Mouse (Mus musculus) CH12.LX (cell line): ENCODE results near the gene Zbtb11. TPM values are rescaled to one million over a fixed set of nuclear protein-coding genes. Genes with fewer than 3 reads are reported as not detected.
"Not testable (repeated sequence)": the region's sequence is repeated elsewhere in the genome, so short reads cannot be mapped to it uniquely, and the experiment has no call there.

Experiments
- DNase-seq: peaks from one replicate; pipeline ENCODE4 v3.0.0-alpha.2; 2013; ENCODE audit errors: extremely low read depth
- H3K27ac ChIP-seq: 2 replicates; pipeline ENCODE4 v1.5.1; 2012; ENCODE audit warnings: low read depth, mild to moderate bottlenecking, control low read depth, moderate library complexity; ENCODE audit not compliant: insufficient read depth
- H3K27me3 ChIP-seq: replicated peaks from 2 replicates; pipeline ENCODE3; 2012; ENCODE audit warnings: inconsistent platforms
- H3K36me3 ChIP-seq, 2 experiments: replicated peaks in 1 of 2; 2 replicates each; pipeline versions ENCODE3 to v1.6.1; 2012; ENCODE audit warnings: inconsistent platforms in 1 of 2, low read length in 1 of 2, mild to moderate bottlenecking in 1 of 2, mixed read lengths in 1 of 2, moderate library complexity in 1 of 2; ENCODE audit not compliant: control insufficient read depth in 1 of 2, insufficient read depth in 1 of 2
- H3K4me1 ChIP-seq, 2 experiments: 2 replicates each; pipeline ENCODE4 v1.6.1; 2012; ENCODE audit warnings: inconsistent platforms in 1 of 2, moderate library complexity in 1 of 2; ENCODE audit not compliant: insufficient read depth in 2 of 2, control insufficient read depth in 1 of 2
- H3K4me2 ChIP-seq: 2 replicates; pipeline ENCODE4 v1.6.1; 2012; ENCODE audit warnings: low read depth, mild to moderate bottlenecking, control low read depth; ENCODE audit not compliant: poor library complexity, insufficient read depth, severe bottlenecking
- H3K4me3 ChIP-seq, 3 experiments: fragments of 150-350 bp in 1 of 3; sonication (generic) in 1 of 3; replicated peaks in 1 of 3; 2 replicates each; pipeline versions ENCODE3 to v1.5.1; 2011 to 2012; ENCODE audit warnings: low read depth in 2 of 3, low read length in 2 of 3, mild to moderate bottlenecking in 2 of 3, moderate library complexity in 2 of 3, control low read depth in 1 of 3, improper control_type of control experiment in 1 of 3, inconsistent platforms in 1 of 3, mixed read lengths in 1 of 3; ENCODE audit not compliant: poor library complexity in 1 of 3
- H3K79me2 ChIP-seq: replicated peaks from 2 replicates; pipeline ENCODE4 v1.6.1; 2012; ENCODE audit warnings: mild to moderate bottlenecking, moderate library complexity; ENCODE audit not compliant: control insufficient read depth, poor library complexity, insufficient read depth, severe bottlenecking; ENCODE audit errors: extremely low read depth
- H3K9ac ChIP-seq: 2 replicates; pipeline ENCODE4 v1.6.1; 2012; ENCODE audit warnings: low read depth, mild to moderate bottlenecking, control low read depth, moderate library complexity; ENCODE audit not compliant: insufficient read depth
- H3K9me3 ChIP-seq: replicated peaks from 2 replicates; pipeline ENCODE3; 2012; ENCODE audit warnings: low read length, inconsistent platforms, mixed read lengths
- BHLHE40 ChIP-seq: IDR thresholded peaks from 2 replicates; pipeline ENCODE4 v1.6.1; 2011; ENCODE audit warnings: mild to moderate bottlenecking, low read depth, low read length, improper control_type of control experiment
- CTCF ChIP-seq, 2 experiments: IDR thresholded peaks in 1 of 2; conservative IDR thresholded peaks in 1 of 2; 2 replicates each; pipeline ENCODE4 v1.5.1; 2011 to 2012; ENCODE audit warnings: low read depth in 2 of 2, low read length in 2 of 2, improper control_type of control experiment in 1 of 2, inconsistent platforms in 1 of 2, mild to moderate bottlenecking in 1 of 2, moderate library complexity in 1 of 2
- E2F4 ChIP-seq: IDR thresholded peaks from 2 replicates; pipeline ENCODE4 v1.6.1; 2011; ENCODE audit warnings: low read depth, low read length, improper control_type of control experiment; ENCODE audit not compliant: insufficient replicate concordance
- ELF1 ChIP-seq: IDR thresholded peaks from 2 replicates; pipeline ENCODE4 v1.6.1; 2014; ENCODE audit warnings: low read depth, mild to moderate bottlenecking, inconsistent platforms, low read length, improper control_type of control experiment
- EP300 ChIP-seq: IDR thresholded peaks from 2 replicates; pipeline ENCODE4 v1.6.1; 2011; ENCODE audit warnings: low read length, improper control_type of control experiment
- GABPA ChIP-seq: IDR thresholded peaks from 2 replicates; pipeline ENCODE4 v1.6.1; 2012; ENCODE audit warnings: low read depth, low read length, improper control_type of control experiment, inconsistent platforms; ENCODE audit not compliant: insufficient replicate concordance
- MEF2A ChIP-seq: IDR thresholded peaks from 2 replicates; pipeline ENCODE4 v1.6.1; 2014; ENCODE audit warnings: low read depth, mild to moderate bottlenecking, inconsistent platforms, low read length, improper control_type of control experiment, borderline replicate concordance
- MXI1 ChIP-seq: IDR thresholded peaks from 2 replicates; pipeline ENCODE4 v1.6.1; 2011; ENCODE audit warnings: mild to moderate bottlenecking, low read depth, low read length, improper control_type of control experiment
- MYC ChIP-seq: IDR thresholded peaks from 2 replicates; pipeline ENCODE4 v1.6.1; 2011; ENCODE audit warnings: low read depth, mild to moderate bottlenecking, improper control_type of control experiment, low read length
- NELFE ChIP-seq: IDR thresholded peaks from 2 replicates; pipeline ENCODE4 v1.6.1; 2011; ENCODE audit warnings: low read depth, low read length, improper control_type of control experiment
- NRF1 ChIP-seq: IDR thresholded peaks from 2 replicates; pipeline ENCODE4 v1.6.1; 2014; ENCODE audit warnings: low read depth, mild to moderate bottlenecking, inconsistent platforms, low read length, improper control_type of control experiment, moderate library complexity
- POLR2A ChIP-seq: IDR thresholded peaks from 2 replicates; pipeline ENCODE4 v1.6.1; 2011; ENCODE audit warnings: low read depth, mild to moderate bottlenecking, improper control_type of control experiment, low read length
- RAD21 ChIP-seq: IDR thresholded peaks from 2 replicates; pipeline ENCODE4 v1.6.1; 2011; ENCODE audit warnings: low read depth, mild to moderate bottlenecking, low read length, improper control_type of control experiment, moderate library complexity
- RCOR1 ChIP-seq: conservative IDR thresholded peaks from 2 replicates; pipeline ENCODE4 v1.6.1; 2012; ENCODE audit warnings: low read depth, mild to moderate bottlenecking, inconsistent platforms, low read length, improper control_type of control experiment
- SMC3 ChIP-seq: IDR thresholded peaks from 2 replicates; pipeline ENCODE4 v1.6.1; 2011; ENCODE audit warnings: low read depth, low read length, improper control_type of control experiment
- USF1 ChIP-seq: IDR thresholded peaks from 2 replicates; pipeline ENCODE4 v1.6.1; 2014; ENCODE audit warnings: low read depth, mild to moderate bottlenecking, inconsistent platforms, low read length, improper control_type of control experiment
- USF2 ChIP-seq: conservative IDR thresholded peaks from 2 replicates; pipeline ENCODE4 v1.6.1; 2011; ENCODE audit warnings: low read depth, low read length, improper control_type of control experiment
- ZKSCAN1 ChIP-seq: IDR thresholded peaks from 2 replicates; pipeline ENCODE4 v1.6.1; 2012; ENCODE audit warnings: low read depth, inconsistent platforms, low read length, improper control_type of control experiment, borderline replicate concordance
- ZMIZ1 ChIP-seq: IDR thresholded peaks from 2 replicates; pipeline ENCODE4 v1.6.1; 2012; ENCODE audit warnings: low read depth, mild to moderate bottlenecking, inconsistent platforms, low read length, improper control_type of control experiment
- ZNF384 ChIP-seq: IDR thresholded peaks from 2 replicates; pipeline ENCODE4 v1.6.1; 2012; ENCODE audit warnings: low read depth, low read length, improper control_type of control experiment, inconsistent platforms
- dilution Hi-C: fragments of 300-500 bp; cut with MboI; formaldehyde crosslinking; loops from 2 replicates; pipeline ENCODE4 v1.14.3; 2020; ENCODE audit warnings: low sequenced_read_pairs; ENCODE audit not compliant: extremely low pct_unique_long_range_greater_than_20kb, extremely low pct_ligation_motif_present
- in situ Hi-C: fragments of 300-500 bp; cut with MboI; formaldehyde crosslinking; loops from 3 replicates; pipeline ENCODE4 v1.14.3; 2019; ENCODE audit warnings: low sequenced_read_pairs, low pct_ligation_motif_present, low pct_unique_long_range_greater_than_20kb, mixed read lengths
- polyA plus RNA-seq: library from polyadenylated mRNA; unstranded; fragments of >175 nt; gene quantifications from 2 replicates; pipeline ENCODE4 v1.2.1, GENCODE M21; 2012; ENCODE audit warnings: low read depth; ENCODE audit not compliant: insufficient read length
- total RNA-seq, 2 experiments: library from RNA; depleted of rRNA; stranded (reverse); fragments of 300-350 nt in 1 of 2; fragments of >200 nt in 1 of 2; gene quantifications; 2 replicates each; pipeline ENCODE4 v1.2.3; 2012 to 2014

Zbtb11 gene
- total and polyA plus RNA-seq, 3 experiments: 19.8 to 33.0 (median 21.4) TPM

GRCm38 (mm10) chr16:56038090-56038489 is 64.4 kb downstream of the Zbtb11 start:
- no peak for DNase-seq
- H3K79me2 ChIP-seq: peaks cover 40% of the 10 kb centered on the region
- peak overlapping the region; percentile 35; the same call in 1 of the 2 replicates for H3K27ac ChIP-seq
- TF ChIP-seq ZMIZ1: no peak
- TF ChIP-seq GABPA: no peak
- no peak for TF ChIP-seq USF1
- no peak for TF ChIP-seq MXI1
- TF ChIP-seq ZKSCAN1: no peak
- TF ChIP-seq E2F4: no peak
- TF ChIP-seq ELF1: no peak
- no peak for TF ChIP-seq MEF2A
- no peak for TF ChIP-seq ZNF384
- no peak for TF ChIP-seq MYC
- TF ChIP-seq EP300: no peak
- no peak for TF ChIP-seq RCOR1
- TF ChIP-seq POLR2A: no peak
- TF ChIP-seq USF2: no peak
- TF ChIP-seq BHLHE40: no peak
- no peak for TF ChIP-seq NELFE
- TF ChIP-seq CTCF (conservative IDR thresholded peaks at IDR 0.05 in 1 of 2, IDR thresholded peaks at IDR 0.05 in 1 of 2; ENCODE audit: low read depth in 2 of 2, low read length in 2 of 2): no peak
- no peak for TF ChIP-seq NRF1
- TF ChIP-seq RAD21: no peak
- no peak for TF ChIP-seq SMC3
- dilution Hi-C loops (no loop called here), in situ Hi-C loops (no loop called here)
- H3K36me3 ChIP-seq: peaks cover 13 to 28% of the 10 kb centered on the region in 2 experiments
- H3K4me2 ChIP-seq: peak overlapping the region; percentile 91
- peak overlapping the region; percentile 37 to 94 (median 85) for H3K4me3 ChIP-seq
- H3K9ac ChIP-seq: peak overlapping the region; percentile 94
- H3K27me3 ChIP-seq: no peaks in the 10 kb centered on the region
- H3K4me1 ChIP-seq: peaks cover 4 to 34% of the 10 kb centered on the region in 2 experiments
- no peaks in the 10 kb centered on the region for H3K9me3 ChIP-seq

GRCm38 (mm10) chr16:56048038-56048437 is 74.4 kb downstream of the Zbtb11 start, which contains the start of gene Senp7:
Senp7 (plus strand) TSS chr16:56048338.
- dilution Hi-C loops, H3K9ac ChIP-seq, H3K27ac ChIP-seq, H3K79me2 ChIP-seq, H3K36me3 ChIP-seq, H3K4me2 ChIP-seq, H3K4me3 ChIP-seq, H3K9me3 ChIP-seq, DNase-seq, H3K27me3 ChIP-seq, in situ Hi-C loops, H3K4me1 ChIP-seq: not testable (repeated sequence)
